Mouse (Mus musculus) E14TG2a.4 (cell line): ENCODE measurements around the gene Nck2.

Experiments
- CTCF ChIP-seq: conservative IDR thresholded peaks from 2 replicates; pipeline ENCODE4 v1.5.1; 2014; ENCODE audit warnings: low read length
- NANOG ChIP-seq: IDR thresholded peaks from 2 replicates; pipeline ENCODE4 v1.6.1; 2014; ENCODE audit warnings: borderline replicate concordance, low read length, mixed read lengths

- TF ChIP-seq CTCF: no peak
- TF ChIP-seq NANOG: no peak
Observed at GRCm38 (mm10) chr1:43472046-43472649, 27.8 kb downstream of the Nck2 start.
